Mouse (Mus musculus) spleen, embryonic (tissue): ENCODE data around the gene Cox7a1.
"Not testable (repeated sequence)": the region's sequence is repeated elsewhere in the genome, so short reads cannot be mapped to it uniquely, and the experiment has no call there.

Experiments
- CTCF ChIA-PET: fragments of 350-600 bp; sonication (Branson Sonifier 250); formaldehyde crosslinking; loops from one replicate; lab custom pipeline; 2022; lab: Charles Lee

Cox7a1 gene

GRCm38 (mm10) chr7:30192088-30192487, 8.1 kb downstream of the Cox7a1 start:
- CTCF ChIA-PET: no interaction called here

- CTCF ChIA-PET: no interaction called here
Observed at GRCm38 (mm10) chr7:30193013-30193412, 9.1 kb downstream of the Cox7a1 start.

- CTCF ChIA-PET: interaction anchor here (0.6 to 0.7 kb wide), 3 partner anchors 9 to 569 kb away, joined by 9 to 10 read pairs (median 9); partner anchors contain the start of gene Cox7a1
Observed at GRCm38 (mm10) chr7:30193581-30194100, 9.7 kb downstream of the Cox7a1 start.

- CTCF ChIA-PET: interaction anchor here (0.6 to 1.0 kb wide), 6 partner anchors 10 to 569 kb away, joined by 3 to 10 read pairs (median 7); partner anchors contain the start of gene Cox7a1
Observed at GRCm38 (mm10) chr7:30194101-30194831, 10.3 kb downstream of the Cox7a1 start.

GRCm38 (mm10) chr7:30194884-30195283, 10.9 kb downstream of the Cox7a1 start:
- CTCF ChIA-PET: interaction anchor here (0.6 to 1.0 kb wide), 4 partner anchors 10 to 210 kb away, joined by 3 to 5 read pairs (median 3); no protein-coding TSS in a partner anchor

GRCm38 (mm10) chr7:30195461-30195860, 11.5 kb downstream of the Cox7a1 start:
- CTCF ChIA-PET: interaction anchor here (0.6 to 1.0 kb wide), 2 partner anchors 10 to 211 kb away, joined by 3 to 5 read pairs; no protein-coding TSS in a partner anchor

GRCm38 (mm10) chr7:30196171-30196570, 12.2 kb downstream of the Cox7a1 start:
- CTCF ChIA-PET: no interaction called here

- CTCF ChIA-PET: no interaction called here
Observed at GRCm38 (mm10) chr7:30197592-30198129, 13.7 kb downstream of the Cox7a1 start.

- CTCF ChIA-PET: interaction anchor here (1.0 kb wide), 1 partner anchor 16 kb away, joined by 4 read pairs; no protein-coding TSS in a partner anchor
Observed at GRCm38 (mm10) chr7:30198481-30198971, 14.6 kb downstream of the Cox7a1 start, which contains the start of gene Capns1. Capns1 (minus strand) TSS chr7:30198811.

- CTCF ChIA-PET: no interaction called here
Observed at GRCm38 (mm10) chr7:30199498-30200139, 15.7 kb downstream of the Cox7a1 start.

GRCm38 (mm10) chr7:30200200-30200599, 16.3 kb downstream of the Cox7a1 start:
- CTCF ChIA-PET: no interaction called here

GRCm38 (mm10) chr7:30200661-30201060, 16.7 kb downstream of the Cox7a1 start:
- CTCF ChIA-PET: interaction anchor here (0.6 kb wide), 1 partner anchor 225 kb away, joined by 4 read pairs; no protein-coding TSS in a partner anchor

- CTCF ChIA-PET: interaction anchor here (0.8 to 2.1 kb wide), 2 partner anchors 13 to 20 kb away, joined by 4 to 7 read pairs; partner anchors contain the start of gene Cox7a1
Observed at GRCm38 (mm10) chr7:30202895-30203690, 19.1 kb downstream of the Cox7a1 start.

- CTCF ChIA-PET: interaction anchor here (2.1 kb wide), 1 partner anchor 21 kb away, joined by 7 read pairs; the partner anchor contains the start of gene Cox7a1
Observed at GRCm38 (mm10) chr7:30204380-30204779, 20.4 kb downstream of the Cox7a1 start.

GRCm38 (mm10) chr7:30205383-30205782, 21.4 kb downstream of the Cox7a1 start:
- CTCF ChIA-PET: interaction anchor here (1.3 to 2.1 kb wide), 2 partner anchors 10 to 22 kb away, joined by 5 to 7 read pairs; partner anchors contain the start of gene Cox7a1

GRCm38 (mm10) chr7:30206364-30206763, 22.4 kb downstream of the Cox7a1 start:
- CTCF ChIA-PET: not testable (repeated sequence)

- CTCF ChIA-PET: no interaction called here
Observed at GRCm38 (mm10) chr7:30211025-30211424, 27.1 kb downstream of the Cox7a1 start.

GRCm38 (mm10) chr7:30213881-30214280, 29.9 kb downstream of the Cox7a1 start:
- CTCF ChIA-PET: no interaction called here

GRCm38 (mm10) chr7:30215875-30216274, 31.9 kb downstream of the Cox7a1 start:
- CTCF ChIA-PET: interaction anchor here (1.4 kb wide), 1 partner anchor 12 kb away, joined by 4 read pairs; no protein-coding TSS in a partner anchor

GRCm38 (mm10) chr7:30216723-30217151, 32.8 kb downstream of the Cox7a1 start:
- CTCF ChIA-PET: interaction anchor here (1.2 to 1.4 kb wide), 2 partner anchors 13 to 14 kb away, joined by 4 read pairs; partner anchors contain the start of gene Polr2i
